Mouse (Mus musculus) frontal cortex, adult 2 months (tissue): ENCODE data around the gene Dclk3. TPM values are rescaled to one million over a fixed set of nuclear protein-coding genes. Genes with fewer than 3 reads are reported as not detected.

ENCODE experiments used
- polyA plus RNA-seq: library from polyadenylated mRNA; depleted of rRNA; stranded (reverse); fragments of >200 nt; gene quantifications from 2 replicates; pipeline ENCODE4 v1.2.3, GENCODE M21; 2012; rRNA removed

The Dclk3 gene
- polyA plus RNA-seq, 1 experiment = 23.8 TPM

Other genes starting within 250 kb of the Dclk3 start
- gene Mlh1, start 167.3 kb upstream of the Dclk3 start, polyA plus RNA-seq = 32.6 and 37.4 TPM in 2 replicates
- 41.9 and 47.2 TPM in 2 replicates for gene Epm2aip1, start 167.2 kb upstream of the Dclk3 start, polyA plus RNA-seq
- 352 and 407 TPM in 2 replicates for gene Trank1, start 127.3 kb upstream of the Dclk3 start, polyA plus RNA-seq